Mouse (Mus musculus) myocyte (in vitro differentiated cells): ENCODE measurements around the gene Ror2.

Source experiments
- POLR2A ChIP-seq: IDR thresholded peaks from one replicate; pipeline ENCODE4 v1.6.1; 2011; ENCODE audit warnings: low read depth, mild to moderate bottlenecking, control low read depth, moderate library complexity; ENCODE audit not compliant: insufficient read length
- SRF ChIP-seq: IDR thresholded peaks from one replicate; pipeline ENCODE4 v1.6.1; 2011; ENCODE audit warnings: low read depth; ENCODE audit not compliant: control insufficient read depth, insufficient read length

GRCm38 (mm10) chr13:53068461-53068860, 217.5 kb downstream of the Ror2 start:
- TF ChIP-seq POLR2A (no peak), SRF (no peak)
